Mouse (Mus musculus) gastrocnemius, postnatal 14 days (tissue): ENCODE results near the gene Afg3l1. TPM values are rescaled to one million over a fixed set of nuclear protein-coding genes. Genes with fewer than 3 reads are reported as not detected.
"Not testable (repeated sequence)": the region's sequence is repeated elsewhere in the genome, so short reads cannot be mapped to it uniquely, and the experiment has no call there.

Experiments
- DNase-seq: peaks from one replicate; pipeline ENCODE4 v3.0.0; 2021; ENCODE audit warnings: mixed read lengths
- intact Hi-C: fragments of 180-260 bp; cut with DNase I; formaldehyde crosslinking; loops from one replicate; pipeline ENCODE4 v1.15.1; 2025; ENCODE audit warnings: low total_unique reads
- total RNA-seq, 2 experiments: library from RNA; stranded (reverse); gene quantifications; 2 replicates each; pipeline ENCODE4 v1.2.3; 2021

Gene Afg3l1
- total RNA-seq, 2 experiments from 2014 or later = 35.4 to 36.3 TPM

DNA sequence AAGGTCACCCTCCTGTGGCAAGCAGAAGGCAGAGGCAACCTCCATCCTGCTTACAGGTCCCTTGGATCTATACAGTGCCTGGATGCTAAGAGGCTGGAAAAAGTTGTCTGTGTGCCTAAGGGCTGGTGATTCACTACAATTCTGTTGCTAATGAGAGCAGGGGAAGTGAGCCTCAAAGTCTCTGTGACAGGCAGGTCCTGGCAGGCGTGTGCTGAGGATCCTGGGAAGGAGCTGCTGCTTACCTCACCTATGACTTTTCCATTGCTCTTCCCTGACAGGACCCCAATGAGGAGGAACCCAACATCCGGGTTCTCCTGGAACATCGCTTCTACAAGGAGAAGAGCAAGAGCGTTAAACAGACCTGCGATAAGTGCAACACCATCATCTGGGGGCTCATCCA lies 23.8 kb upstream of the Afg3l1 start:
- no peak for DNase-seq
- intact Hi-C loops = no loop called here

DNA sequence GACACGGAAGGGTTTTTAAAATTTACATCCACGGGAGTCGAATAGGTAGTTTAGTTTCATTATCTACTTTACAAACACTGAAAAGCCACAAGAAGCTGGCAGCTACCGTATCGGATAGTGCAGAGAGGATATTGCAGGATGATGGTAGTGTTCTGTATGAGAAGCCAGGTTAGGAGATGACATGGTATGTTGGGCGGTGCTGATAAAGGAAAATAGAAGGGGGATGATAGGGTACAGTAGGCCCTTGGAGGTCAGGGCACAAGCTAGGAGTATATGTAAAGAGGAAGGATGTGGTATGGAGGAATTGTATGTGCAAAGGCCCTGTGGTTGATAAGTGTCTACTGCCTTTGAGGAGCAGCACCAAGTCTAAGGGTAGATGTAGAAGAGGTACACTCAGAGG lies 23.1 kb upstream of the Afg3l1 start:
- DNase-seq = no peak
- intact Hi-C loops = no loop called here

DNA sequence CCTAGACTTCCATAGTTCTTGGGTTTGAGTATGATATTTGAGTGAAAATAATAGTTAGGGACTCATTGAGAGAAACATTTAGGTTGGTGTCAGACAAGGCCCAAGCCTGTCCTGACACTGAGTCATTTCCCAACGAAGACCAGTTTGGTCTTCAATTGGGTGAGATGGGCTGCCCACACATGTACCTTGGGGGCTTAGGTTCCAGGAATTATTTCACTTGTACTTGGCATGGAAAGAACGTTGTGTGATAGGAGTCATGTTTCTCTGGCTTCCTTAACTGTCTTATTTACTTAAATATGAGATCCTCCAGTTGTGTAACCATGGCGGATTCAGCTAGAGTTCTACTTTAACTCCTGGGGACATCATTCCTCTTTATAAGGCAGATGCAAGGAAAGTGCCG lies 14.1 kb upstream of the Afg3l1 start:
- intact Hi-C loops = no loop called here

DNA sequence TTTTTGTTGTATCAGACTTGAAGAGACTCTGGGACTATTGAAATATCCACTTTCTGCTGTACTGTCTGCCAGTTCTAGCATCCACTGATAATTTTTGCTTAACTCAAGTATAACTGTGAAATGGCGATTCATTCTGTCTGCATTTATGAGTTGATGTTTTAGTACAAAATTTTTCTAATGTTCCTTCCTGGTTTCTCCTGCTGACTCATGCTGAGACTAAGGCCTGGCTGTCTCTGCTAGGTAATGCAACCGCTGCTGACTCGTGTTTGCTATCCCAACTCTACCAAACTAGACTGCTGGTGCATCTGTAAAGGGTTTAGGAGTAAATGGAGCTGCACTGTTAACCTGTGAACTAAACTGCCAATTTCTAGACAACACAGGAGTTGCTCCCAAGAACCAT lies 10.2 kb upstream of the Afg3l1 start:
- DNase-seq = no peak
- intact Hi-C loops = no loop called here

More for the DNA sequence above, 14.1 kb upstream of the Afg3l1 start:
- DNase-seq = no peak

DNA sequence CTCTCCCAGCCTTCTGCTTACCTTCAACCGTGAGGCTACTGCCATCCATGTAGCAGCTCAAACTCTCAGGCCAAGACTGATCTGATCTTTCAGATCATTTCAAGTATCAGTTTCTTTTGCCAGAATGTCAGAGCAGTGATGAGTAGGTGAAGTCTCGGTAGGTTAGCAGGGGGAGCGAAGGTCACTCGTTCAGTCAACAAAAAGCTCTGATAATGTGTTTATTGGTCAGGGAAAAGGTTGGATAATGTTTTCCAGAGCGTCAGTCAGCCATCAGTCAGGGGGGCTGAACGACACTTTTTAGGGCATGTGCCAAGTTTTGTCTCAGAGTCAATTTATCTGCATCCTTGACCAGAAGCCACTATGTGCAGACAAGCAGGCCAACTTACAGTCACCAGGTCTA lies 4.7 kb upstream of the Afg3l1 start:
- intact Hi-C loops, DNase-seq: not testable (repeated sequence)

DNA sequence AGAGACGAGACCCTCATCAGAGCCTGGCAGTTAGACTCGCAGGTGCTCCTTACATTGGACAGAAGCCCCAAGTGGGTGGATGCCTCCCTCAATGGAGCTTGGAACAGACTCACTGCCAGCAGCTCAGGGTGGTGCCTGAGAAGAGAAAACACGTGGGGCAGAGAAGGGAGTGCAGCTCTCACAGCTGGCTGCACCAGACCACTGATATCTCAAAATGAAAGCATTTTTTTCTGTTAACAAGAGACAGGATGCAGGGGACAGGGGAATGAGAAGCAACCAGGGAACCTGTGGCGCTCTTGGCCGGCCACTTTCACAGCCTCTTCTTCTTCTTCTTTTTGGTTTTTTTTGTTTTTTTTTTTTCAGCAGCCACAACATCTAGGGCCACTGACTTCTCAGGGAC lies 3.2 kb upstream of the Afg3l1 start:
- DNase-seq, intact Hi-C loops: not testable (repeated sequence)

DNA sequence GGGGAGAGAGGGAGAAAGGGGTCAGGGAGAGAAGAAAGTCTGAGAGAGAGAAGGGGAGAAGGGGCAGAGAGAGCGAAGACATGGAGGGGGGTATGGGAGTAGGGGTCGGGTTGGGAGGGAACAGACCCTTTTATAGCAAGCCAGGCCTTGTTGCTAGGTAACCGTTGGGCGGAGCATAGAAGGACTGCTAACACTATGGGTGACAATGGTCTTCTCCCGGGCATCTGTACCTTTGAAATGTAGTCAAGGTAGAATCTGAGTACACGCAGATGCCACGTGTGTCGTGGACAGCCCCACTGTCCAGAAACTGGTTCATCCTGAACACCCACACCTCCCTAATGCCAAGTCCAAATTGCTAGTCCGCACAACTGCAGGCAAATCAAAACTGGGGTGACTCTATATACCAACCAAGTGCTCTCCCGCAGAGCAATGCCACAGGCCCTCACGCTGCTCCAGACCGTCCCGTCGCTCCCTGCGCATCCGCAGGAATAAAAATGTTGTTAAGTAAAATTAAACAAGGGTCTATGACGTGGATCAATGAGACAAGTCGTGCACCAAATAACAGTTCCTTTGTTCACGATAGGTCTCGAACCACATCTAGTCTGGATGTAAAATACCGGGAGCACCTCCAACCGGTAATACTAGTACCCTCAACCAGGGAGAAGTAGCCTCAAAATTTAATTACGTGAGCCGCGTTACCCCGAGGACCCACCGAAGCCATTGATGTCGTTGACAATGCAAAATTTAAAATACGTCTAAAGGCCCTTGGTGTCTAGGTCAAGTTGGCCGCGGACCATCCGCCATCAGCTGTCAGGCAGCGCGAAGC lies 579 bp upstream of the Afg3l1 start:
- intact Hi-C loops = no loop called here

DNA sequence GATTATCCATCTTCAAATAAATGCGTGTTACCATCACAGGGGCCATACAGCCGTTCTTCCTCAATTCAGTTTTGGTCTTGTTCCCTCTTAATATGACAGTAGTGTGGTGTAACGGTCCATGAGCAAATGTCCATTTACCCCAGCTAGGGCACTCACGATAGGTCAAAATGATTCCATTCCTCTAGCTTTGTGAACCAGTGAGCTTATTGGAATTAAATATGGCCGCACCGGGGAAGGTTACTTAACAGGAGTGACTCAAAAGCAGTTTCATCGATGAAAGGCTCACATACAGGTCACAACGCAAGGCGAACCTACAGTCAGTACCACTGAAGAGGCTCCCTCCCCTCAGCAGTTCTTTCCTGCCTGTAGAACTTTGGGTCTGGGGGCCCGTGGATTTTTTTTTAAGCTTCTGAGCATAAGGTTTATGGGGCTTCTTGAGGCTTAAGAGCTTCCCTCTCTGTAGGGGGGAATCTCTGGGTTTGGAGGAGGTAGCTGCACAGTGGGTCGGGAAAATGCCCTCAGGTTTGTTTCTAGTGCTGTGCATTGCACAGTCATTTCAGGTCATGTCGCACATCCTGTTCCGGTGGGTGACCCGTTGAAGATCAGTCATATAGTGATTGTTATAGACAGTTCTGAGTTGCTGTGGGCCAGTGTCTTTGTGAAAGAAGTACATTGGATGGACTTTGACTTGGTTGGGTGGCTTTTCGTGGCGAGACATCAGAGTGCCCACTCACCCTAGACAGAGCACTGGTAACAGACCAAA lies 934 bp downstream of the Afg3l1 start:
- no peak for DNase-seq
- intact Hi-C loops = no loop called here

More for the DNA sequence above, 579 bp upstream of the Afg3l1 start:
- DNase-seq = no peak

DNA sequence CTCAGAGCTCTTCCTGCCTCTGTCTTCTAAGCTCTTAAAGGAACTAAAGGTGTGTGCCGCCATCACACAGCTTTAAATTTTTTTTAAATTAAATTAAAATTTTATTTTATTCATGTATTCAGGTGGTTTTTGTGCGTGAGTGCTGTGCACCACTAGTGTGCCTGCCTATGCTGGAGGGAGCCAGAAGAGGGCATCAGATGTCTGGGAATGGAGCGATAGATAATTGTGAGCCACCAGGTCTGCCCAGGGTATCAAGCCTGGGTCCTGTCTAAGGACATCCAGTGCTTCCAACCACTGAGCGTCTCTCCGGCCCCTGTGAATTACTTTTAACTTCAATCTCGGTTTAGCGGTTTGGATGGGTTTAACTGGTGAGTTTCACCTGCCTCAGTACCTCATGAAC lies 4.9 kb downstream of the Afg3l1 start:
- intact Hi-C loops = no loop called here

DNA sequence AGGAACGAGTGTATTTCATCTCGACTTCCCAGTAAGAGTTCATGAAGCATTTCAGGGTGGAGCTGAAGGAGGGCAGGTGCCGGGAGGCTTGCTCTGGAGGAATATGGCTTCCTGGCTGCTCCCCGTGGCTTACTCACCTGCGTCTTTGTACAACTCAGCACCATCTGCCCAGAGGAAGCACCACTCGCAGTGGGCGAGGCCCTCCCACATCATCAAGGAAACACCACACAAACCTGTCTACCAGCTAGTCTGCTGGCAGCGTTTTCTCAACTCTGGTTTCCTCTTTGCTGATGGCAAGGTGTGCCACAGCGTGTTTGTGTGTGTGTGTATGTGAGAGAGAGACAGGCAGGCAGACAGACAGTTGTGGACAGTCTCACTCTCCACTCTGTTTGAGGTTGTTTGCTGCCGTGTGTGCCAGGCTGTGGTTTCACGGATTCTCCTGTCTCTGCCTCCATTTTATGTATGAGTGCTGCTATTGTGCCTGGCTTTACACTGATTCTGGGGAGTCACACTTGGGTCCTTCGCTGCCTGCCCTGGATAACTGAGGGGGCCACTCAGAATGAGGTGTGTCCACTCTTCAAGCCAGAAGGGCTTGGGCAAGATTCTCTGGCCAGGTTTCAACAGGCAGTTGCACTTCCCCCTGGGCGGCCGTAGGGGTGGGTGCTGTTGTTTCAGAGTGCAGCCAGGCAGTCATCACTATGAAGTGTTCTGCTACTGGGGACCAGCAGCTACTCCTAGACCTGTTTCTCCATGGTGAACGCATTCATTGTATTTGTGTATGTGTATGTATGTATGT lies 13.8 kb downstream of the Afg3l1 start:
- DNase-seq = no peak
- intact Hi-C loops = no loop called here

More for the DNA sequence above, 4.9 kb downstream of the Afg3l1 start:
- DNase-seq = no peak

DNA sequence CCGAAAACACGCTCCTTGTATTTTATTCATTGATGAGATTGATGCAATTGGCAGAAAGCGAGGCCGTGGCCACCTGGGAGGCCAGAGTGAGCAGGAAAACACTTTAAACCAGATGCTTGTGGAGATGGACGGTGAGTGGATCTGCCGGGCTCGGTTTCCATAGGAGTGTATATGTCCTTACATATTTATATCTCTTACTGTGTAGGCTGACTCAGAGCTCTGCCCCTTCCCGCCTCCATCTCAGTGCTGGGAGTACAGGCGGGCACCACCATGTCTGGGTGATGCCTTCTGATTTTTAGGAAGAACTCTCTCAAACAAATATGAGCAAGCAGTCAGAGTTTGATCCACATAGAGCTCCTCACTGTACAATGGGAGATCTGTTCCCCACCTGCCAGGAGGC lies 15.2 kb downstream of the Afg3l1 start:
- no peak for DNase-seq
- intact Hi-C loops = no loop called here

DNA sequence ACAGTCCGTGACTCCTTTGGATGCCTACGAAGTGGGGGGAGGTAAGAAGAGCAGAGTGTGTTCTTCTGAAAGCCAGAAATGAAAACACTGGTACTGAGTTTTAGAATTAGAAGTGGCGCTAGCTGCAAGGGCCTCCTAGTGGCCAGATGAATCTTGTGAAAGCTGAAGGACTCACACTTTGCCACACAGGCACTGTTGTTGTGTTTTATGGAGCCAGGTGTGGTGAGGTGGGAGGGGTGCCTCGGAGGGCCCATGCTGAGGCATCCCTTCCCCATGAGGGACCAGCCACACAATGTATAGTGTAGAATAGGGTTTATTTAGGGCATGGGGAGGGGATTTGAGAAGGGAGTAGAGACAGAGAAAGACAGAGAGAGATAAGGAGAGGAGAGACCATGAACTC lies 20.0 kb downstream of the Afg3l1 start:
- intact Hi-C loops = no loop called here

DNA sequence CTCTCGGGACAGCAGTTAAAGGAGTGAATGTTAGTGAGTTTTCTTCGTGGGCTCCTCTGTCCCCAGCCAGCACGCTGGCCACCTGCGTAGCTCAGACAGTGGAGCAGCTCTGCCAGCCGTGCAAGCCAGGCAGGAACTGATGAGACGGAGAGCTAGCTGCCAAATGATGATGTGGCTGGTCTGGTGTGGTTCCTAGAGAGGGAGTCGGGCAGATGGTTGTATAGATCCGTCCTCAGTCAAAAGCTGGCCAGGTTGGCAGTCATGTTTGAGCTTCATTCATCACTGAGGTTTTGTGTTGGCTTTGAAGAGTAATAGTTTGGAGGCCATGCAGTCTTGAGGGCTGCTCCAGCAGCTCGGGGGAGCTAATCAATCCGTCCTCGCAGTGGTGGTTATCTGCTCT lies 21.3 kb downstream of the Afg3l1 start:
- intact Hi-C loops = no loop called here
- no peak for DNase-seq

More for the DNA sequence above, 20.0 kb downstream of the Afg3l1 start:
- no peak for DNase-seq

DNA sequence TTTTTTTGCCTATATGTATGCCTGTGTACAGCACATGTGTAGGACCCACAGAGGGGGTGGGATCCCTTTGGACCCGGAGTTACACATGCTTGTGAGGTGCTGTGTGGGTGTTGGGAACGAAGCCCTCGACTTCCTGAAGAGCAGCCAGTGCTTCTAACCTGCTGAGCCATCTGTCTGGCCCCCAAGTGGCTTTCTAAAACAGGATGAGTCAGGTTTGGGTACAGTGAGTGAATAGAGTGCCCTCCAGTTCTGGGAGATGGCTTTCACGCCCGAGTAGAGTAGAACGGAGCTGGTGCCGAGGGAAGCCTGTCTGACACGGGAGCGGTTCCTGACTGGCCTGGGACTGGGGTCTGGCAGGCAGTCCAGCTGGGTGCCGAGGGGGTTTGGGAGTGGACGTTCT lies 21.9 kb downstream of the Afg3l1 start:
- no peak for DNase-seq
- intact Hi-C loops = no loop called here

DNA sequence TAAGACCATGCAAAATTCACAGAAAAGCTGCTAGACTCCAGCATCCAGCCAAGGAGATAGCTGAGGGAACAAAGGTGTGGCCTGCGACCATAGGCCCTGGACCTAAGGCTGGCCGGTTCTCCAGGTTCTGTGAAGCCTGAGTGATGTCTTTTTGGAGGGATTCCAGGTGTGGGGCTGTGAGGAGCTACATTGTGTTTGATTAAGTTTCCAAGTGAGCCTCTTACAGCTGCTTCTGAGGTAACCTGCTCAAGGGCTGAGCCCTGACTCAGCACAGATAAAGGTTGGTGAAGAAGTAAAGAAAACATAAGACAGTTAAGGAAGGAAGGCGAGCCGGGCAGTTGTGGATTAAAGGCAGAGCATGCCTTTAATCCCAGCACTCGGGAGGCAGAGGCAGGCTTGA lies 24.5 kb downstream of the Afg3l1 start:
- DNase-seq = no peak
- intact Hi-C loops = no loop called here

DNA sequence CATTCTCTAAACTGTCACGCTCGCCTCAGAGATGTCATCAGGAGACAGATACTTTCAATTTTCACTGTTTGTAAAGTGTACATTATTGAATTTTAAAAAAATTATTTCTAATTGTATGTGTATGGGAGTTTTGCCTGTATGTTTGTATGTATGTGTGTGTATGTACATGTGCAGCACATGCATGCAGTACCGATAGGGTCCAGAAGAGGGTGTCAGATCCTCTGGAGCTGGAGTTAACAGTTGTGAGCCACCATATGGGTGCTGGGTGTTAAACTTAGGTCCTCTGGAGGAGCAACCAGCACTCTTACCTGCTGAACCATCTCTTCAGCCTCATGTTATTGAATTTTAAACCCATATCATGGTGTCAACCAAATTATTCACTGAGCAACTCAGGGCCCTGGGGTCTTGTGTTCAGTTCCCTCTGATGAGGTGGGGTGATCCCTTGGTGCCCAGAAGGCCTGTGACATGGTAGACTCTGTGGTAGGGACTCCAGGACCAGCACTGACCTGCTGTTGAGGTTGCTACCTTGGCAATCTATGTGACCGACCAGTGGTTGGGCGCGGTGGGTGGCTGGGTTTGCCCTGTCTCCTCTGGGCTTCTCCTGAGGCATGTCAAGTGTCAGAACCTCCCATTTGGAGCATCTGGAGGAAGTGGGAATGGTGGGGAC lies 26.2 kb downstream of the Afg3l1 start:
- intact Hi-C loops = no loop called here

DNA sequence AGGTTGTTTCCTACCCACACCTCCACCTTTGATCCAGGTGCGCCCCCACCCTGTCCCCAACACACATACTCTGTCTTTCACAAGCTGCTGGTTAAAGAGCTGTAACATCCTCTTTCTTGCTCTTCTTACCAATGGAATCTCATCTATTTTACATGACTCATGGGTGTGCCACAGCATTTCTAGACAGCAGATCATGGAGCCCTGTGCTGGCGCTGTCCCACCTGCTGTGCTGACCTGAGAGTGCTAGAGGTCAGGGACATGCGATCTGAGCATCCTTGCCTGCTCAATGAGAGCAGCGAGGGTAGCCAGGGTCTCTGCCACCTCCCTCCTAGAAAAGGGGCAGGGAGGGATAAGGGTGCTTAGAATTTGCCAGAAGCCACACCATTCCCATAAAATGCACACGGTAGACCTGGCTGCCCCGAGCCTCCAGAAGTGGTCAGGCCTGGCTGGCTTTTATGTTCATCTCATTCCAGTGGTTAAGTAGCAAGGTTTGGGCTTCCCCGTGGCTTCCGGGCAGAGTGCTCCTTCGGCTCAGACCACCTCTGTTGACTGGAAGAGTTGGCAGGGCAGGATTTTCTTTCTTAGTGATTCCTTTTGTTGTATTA lies 27.0 kb downstream of the Afg3l1 start:
- no peak for DNase-seq
- intact Hi-C loops = no loop called here

More for the DNA sequence above, 26.2 kb downstream of the Afg3l1 start:
- no peak for DNase-seq

DNA sequence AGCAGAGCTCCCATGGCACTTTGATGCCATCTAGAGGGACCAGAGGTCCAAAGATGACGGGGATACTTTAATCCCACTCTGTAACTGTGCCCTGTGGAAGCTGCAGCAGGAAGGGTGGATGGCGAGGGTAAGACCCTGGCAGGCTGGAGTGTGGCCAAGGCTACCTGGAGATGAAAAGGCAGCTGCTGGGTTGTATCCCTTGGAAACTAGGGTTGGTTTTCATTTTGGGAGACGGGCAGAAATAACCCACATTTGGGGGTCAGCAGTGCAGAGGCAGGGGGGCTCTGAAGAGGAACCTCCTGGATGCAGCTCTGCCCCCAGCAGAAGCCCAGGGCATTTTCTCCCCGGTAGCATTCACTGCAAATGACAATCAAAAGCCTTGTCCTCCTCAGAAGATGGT lies 27.6 kb downstream of the Afg3l1 start:
- no peak for DNase-seq
- intact Hi-C loops = no loop called here

DNA sequence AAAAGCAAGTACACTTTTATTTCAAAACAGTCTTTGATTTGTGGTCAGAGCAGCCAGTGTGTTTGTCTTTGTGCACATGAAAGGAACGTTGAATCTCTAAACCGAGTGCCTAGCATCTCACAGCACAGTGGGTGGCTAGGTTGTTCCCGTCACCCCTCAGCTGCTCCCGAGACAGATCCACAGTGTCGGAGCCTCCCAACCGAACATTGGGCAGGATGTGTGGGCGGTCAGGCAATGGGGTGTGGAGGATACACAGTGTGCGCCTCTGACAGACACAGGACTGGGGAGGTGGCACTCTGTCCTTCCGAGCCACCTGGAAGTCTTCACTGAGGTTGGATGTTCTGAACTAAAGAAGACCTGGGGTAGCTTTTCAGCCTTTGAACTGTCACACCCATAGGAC lies 28.0 kb downstream of the Afg3l1 start:
- intact Hi-C loops = no loop called here
- DNase-seq = no peak
